Mouse (Mus musculus) stomach, postnatal 0 days (tissue): ENCODE measurements around the gene Sco2. TPM values are rescaled to one million over a fixed set of nuclear protein-coding genes. Genes with fewer than 3 reads are reported as not detected.

Experiments
- ATAC-seq: fragments of 200-750 bp; cut with Nextera tagmentation; 2 replicates; pipeline ENCODE4 v1.8.0; 2017; ENCODE audit not compliant: low FRiP score, low TSS enrichment
- DNase-seq: peaks from one replicate; pipeline ENCODE4 v3.0.0-alpha.2; 2016; ENCODE audit warnings: low spot score
- H3K27ac ChIP-seq: fragments of 300-500 bp; sonication (generic); replicated peaks from 2 replicates; pipeline ENCODE4 v1.5.1; 2014; ENCODE audit warnings: mild to moderate bottlenecking, control low read depth
- H3K27me3 ChIP-seq: fragments of 300-500 bp; sonication (generic); 2 replicates; pipeline ENCODE4 v1.6.1; 2014; ENCODE audit warnings: low read length; ENCODE audit not compliant: control insufficient read depth, insufficient read depth
- H3K36me3 ChIP-seq: fragments of 300-500 bp; sonication (generic); 2 replicates; pipeline ENCODE4 v1.6.1; 2014; ENCODE audit warnings: low read length, mixed read lengths; ENCODE audit not compliant: control insufficient read depth, insufficient read depth
- H3K4me1 ChIP-seq: fragments of 300-500 bp; sonication (generic); replicated peaks from 2 replicates; pipeline ENCODE4 v1.6.1; 2014; ENCODE audit warnings: antibody characterized with exemption; ENCODE audit not compliant: control insufficient read depth, insufficient read depth
- H3K4me2 ChIP-seq: fragments of 300-500 bp; sonication (generic); replicated peaks from 2 replicates; pipeline ENCODE4 v1.6.1; 2014; ENCODE audit warnings: low read depth, mild to moderate bottlenecking, control low read depth, moderate library complexity
- H3K4me3 ChIP-seq: fragments of 300-500 bp; sonication (generic); 2 replicates; pipeline ENCODE4 v1.5.1; 2014; ENCODE audit warnings: low read depth, low read length, control low read depth
- H3K9ac ChIP-seq: fragments of 300-500 bp; sonication (generic); 2 replicates; pipeline ENCODE4 v1.6.1; 2014; ENCODE audit warnings: mild to moderate bottlenecking, low read length, control low read depth, mixed read lengths
- H3K9me3 ChIP-seq: fragments of 300-500 bp; sonication (generic); 2 replicates; pipeline ENCODE4 v1.6.1; 2016; ENCODE audit warnings: low read length; ENCODE audit not compliant: control insufficient read depth
- CTCF ChIP-seq: IDR thresholded peaks from 2 replicates; pipeline ENCODE4 v1.5.1; 2016; ENCODE audit warnings: antibody characterized with exemption, low read depth, mild to moderate bottlenecking, moderate library complexity
- EP300 ChIP-seq: optimal IDR thresholded peaks from 2 replicates; pipeline ENCODE3; 2016; ENCODE audit warnings: antibody characterized with exemption
- WGBS: fragments of 180-500 bp; shearing (Covaris S2); extraction: QIAGEN DNeasy Blood & Tissue Kit; methylation state at CpG from one replicate; pipeline ENCODE4 v1.1.7; 2014; 5-methylcytosine and 5-hydroxymethylcytosine counted together
- polyA plus RNA-seq: library from polyadenylated mRNA; unstranded; fragments of >200 nt; fragmentation: Nextera tagmentation; extraction: Ambion mirVana; gene quantifications from 2 replicates; pipeline ENCODE4 v1.2.1, GENCODE M21; 2015

The Sco2 gene
- polyA plus RNA-seq, 1 experiment from 2014 or later = 6.3 TPM

- Histone ChIP-seq H3K9me3 (no peaks in the 10 kb centered on the region), H3K36me3 (no peaks in the 10 kb centered on the region), H3K9ac (no peak within 1 kb of the TSS), H3K4me3 (no peak within 1 kb of the TSS), H3K4me2 (no peak within 1 kb of the TSS), H3K4me1 (no peaks in the 10 kb centered on the region), H3K27ac (no peak within 1 kb of the TSS), H3K27me3 (no peaks in the 10 kb centered on the region)
- TF ChIP-seq EP300 = no peak
- TF ChIP-seq CTCF = no peak
- ATAC-seq (no peak), DNase-seq (no peak)
- 80% methylated on average over 7 of the region's 7 CpGs for WGBS
Observed at GRCm38 (mm10) chr15:89384617-89385016, 11.0 kb upstream of the Sco2 start, which contains the start of gene Klhdc7b. Gene Klhdc7b (plus strand): TSS chr15:89384917.

- H3K4me1 ChIP-seq = peaks cover 2% of the 10 kb centered on the region; the same call in 1 of the 2 replicates
- DNase-seq (no peak), ATAC-seq (no peak)
- peak overlapping the region; percentile 52 for H3K4me2 ChIP-seq
- no peaks in the 10 kb centered on the region for H3K9me3 ChIP-seq
- no peak overlapping the region for H3K9ac ChIP-seq
- WGBS = 14% methylated on average over 10 of the region's 10 CpGs
- peak overlapping the region; percentile 35; the same call in 1 of the 2 replicates for H3K4me3 ChIP-seq
- H3K36me3 ChIP-seq = no peaks in the 10 kb centered on the region
- peaks cover 8% of the 10 kb centered on the region for H3K27me3 ChIP-seq
- TF ChIP-seq CTCF = no peak
- TF ChIP-seq EP300 = no peak
- H3K27ac ChIP-seq = no peak overlapping the region
Observed at GRCm38 (mm10) chr15:89379429-89379828, 5.8 kb upstream of the Sco2 start.

- H3K27me3 ChIP-seq = peaks cover 8% of the 10 kb centered on the region
- H3K27ac ChIP-seq = no peak within 1 kb of the TSS
- peak within 1 kb of the TSS; percentile 9 for H3K9ac ChIP-seq
- ATAC-seq (no peak), DNase-seq (peak; percentile 46)
- H3K36me3 ChIP-seq = no peaks in the 10 kb centered on the region
- peak within 1 kb of the TSS; percentile 35 for H3K4me3 ChIP-seq
- H3K4me2 ChIP-seq = peak within 1 kb of the TSS; percentile 52
- TF ChIP-seq CTCF = no peak
- TF ChIP-seq EP300 = no peak
- peaks cover 2% of the 10 kb centered on the region; the same call in 1 of the 2 replicates for H3K4me1 ChIP-seq
- no peaks in the 10 kb centered on the region for H3K9me3 ChIP-seq
- 1% methylated on average over 33 of the region's 33 CpGs for WGBS
Observed at GRCm38 (mm10) chr15:89378831-89379401, 5.3 kb upstream of the Sco2 start, which contains the start of gene Odf3b. Gene Odf3b (minus strand): TSS chr15:89379282.

- 18% methylated on average over 43 of the region's 46 CpGs for WGBS
- DNase-seq = no peak
- peak overlapping the region; percentile 9; the same call in 1 of the 2 replicates for H3K9ac ChIP-seq
Observed at GRCm38 (mm10) chr15:89377938-89378828, 4.5 kb upstream of the Sco2 start.

DNA sequence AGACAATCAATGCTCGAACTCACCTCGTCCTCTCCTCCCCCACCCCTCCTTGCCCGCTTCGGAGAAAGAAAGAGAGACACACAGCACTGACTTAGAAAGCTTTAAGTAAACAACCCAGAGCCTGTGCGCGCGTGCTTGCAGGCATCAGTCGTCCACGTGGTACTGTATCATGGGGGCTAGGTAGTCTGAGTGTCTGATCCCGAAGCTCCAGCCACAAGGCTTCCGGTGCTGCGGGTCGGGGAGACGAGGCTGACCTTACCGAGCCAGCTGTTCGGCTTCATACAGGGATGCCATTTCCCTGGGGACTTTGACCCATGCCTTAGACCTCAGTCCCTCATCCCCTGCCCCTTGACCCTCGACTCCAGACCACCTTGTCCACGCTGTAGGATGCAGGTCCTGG, 3.7 kb upstream of the Sco2 start:
- Histone ChIP-seq H3K4me2 (no peak overlapping the region), H3K27me3 (peaks cover 8% of the 10 kb centered on the region)

More at GRCm38 (mm10) chr15:89377938-89378828, 4.5 kb upstream of the Sco2 start:
- no peak for ATAC-seq
- Histone ChIP-seq H3K27ac (no peak overlapping the region), H3K9me3 (no peaks in the 10 kb centered on the region), H3K4me3 (peak overlapping the region; percentile 35), H3K36me3 (no peaks in the 10 kb centered on the region), H3K4me2 (peak overlapping the region; percentile 52), H3K4me1 (peaks cover 2% of the 10 kb centered on the region; the same call in 1 of the 2 replicates), H3K27me3 (peaks cover 8% of the 10 kb centered on the region)
- TF ChIP-seq CTCF (no peak), EP300 (no peak)

More for the DNA sequence above, 3.7 kb upstream of the Sco2 start:
- ATAC-seq (no peak), DNase-seq (no peak)
- Histone ChIP-seq H3K9me3 (no peaks in the 10 kb centered on the region), H3K9ac (no peak overlapping the region), H3K36me3 (no peaks in the 10 kb centered on the region), H3K4me1 (peaks cover 4% of the 10 kb centered on the region; the same call in 1 of the 2 replicates), H3K4me3 (no peak overlapping the region), H3K27ac (no peak overlapping the region)
- no peak for TF ChIP-seq CTCF
- no peak for TF ChIP-seq EP300
- WGBS = 4% methylated on average over 18 of the region's 18 CpGs
